Mouse (Mus musculus) layer of hippocampus, postnatal 14 days (tissue): ENCODE measurements at regions not wholly inside any gene's neighbourhood (a gene's known extent, or its start where the extent isn't known, plus 50 kb on each side); places are given as distances from the start of the nearest gene placed in this dataset.
A peak's percentile ranks its signal among the peaks of the same experiment; 100 is the strongest.

Experiments
- DNase-seq, 2 experiments: peaks; one replicate each; pipeline ENCODE4 v3.0.0; 2021 to 2022; ENCODE audit warnings: low spot score in 2 of 2, mixed read lengths in 1 of 2

- no peak for DNase-seq
Measured at GRCm38 (mm10) chrX:82741478-82741877, 207.2 kb upstream of the Dmd start.

GRCm38 (mm10) chrX:82764204-82764603 is 184.5 kb upstream of the Dmd start:
- no peak for DNase-seq

- DNase-seq = no peak
Measured at GRCm38 (mm10) chrX:82809171-82809570, 139.5 kb upstream of the Dmd start.

- DNase-seq = peak; percentile 10 to 13
Measured at GRCm38 (mm10) chrX:82814618-82815017, 134.1 kb upstream of the Dmd start.

- peak in 1 of 2 experiments; percentile 33 for DNase-seq
Measured at GRCm38 (mm10) chrX:82817045-82817444, 131.6 kb upstream of the Dmd start.

GRCm38 (mm10) chrX:82823606-82824005 is 125.1 kb upstream of the Dmd start:
- no peak for DNase-seq

- DNase-seq = no peak
Measured at GRCm38 (mm10) chrX:82866116-82866515, 82.6 kb upstream of the Dmd start.
